Mouse (Mus musculus): ENCODE measurements around the gene Kmt2e. TPM values are rescaled to one million over a fixed set of nuclear protein-coding genes. Genes with fewer than 3 reads are reported as not detected.

The Kmt2e gene
- total and polyA plus RNA-seq, 3 experiments = 16.2 to 75.6 (median 29.3) TPM

DNA sequence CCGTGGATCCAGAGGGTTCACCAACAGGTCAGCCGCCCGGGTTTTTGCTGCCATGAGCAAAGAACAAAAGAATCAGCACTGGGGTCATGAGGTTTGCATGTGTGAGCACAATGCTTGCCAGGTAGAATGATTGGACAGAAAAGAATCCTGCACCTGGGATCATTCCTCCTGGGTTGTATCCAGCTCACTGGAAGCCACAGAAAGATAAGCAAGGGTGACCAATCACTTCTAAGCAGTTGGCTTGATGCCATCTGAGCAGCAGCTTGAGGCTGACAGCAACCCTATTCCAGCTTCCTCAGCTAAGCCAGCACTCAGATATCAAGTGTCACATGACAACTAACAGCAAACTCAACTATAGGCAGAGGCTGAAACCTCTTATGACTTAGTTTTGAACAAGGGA, 84.4 kb downstream of the Kmt2e start (continued):
- no peak for TF ChIP-seq USF2 (IDR thresholded peaks at IDR 0.05; ENCODE audit: borderline replicate concordance in 1 of 2, insufficient read depth in 1 of 2, low read depth in 1 of 2, low read length in 2 of 2)

DNA sequence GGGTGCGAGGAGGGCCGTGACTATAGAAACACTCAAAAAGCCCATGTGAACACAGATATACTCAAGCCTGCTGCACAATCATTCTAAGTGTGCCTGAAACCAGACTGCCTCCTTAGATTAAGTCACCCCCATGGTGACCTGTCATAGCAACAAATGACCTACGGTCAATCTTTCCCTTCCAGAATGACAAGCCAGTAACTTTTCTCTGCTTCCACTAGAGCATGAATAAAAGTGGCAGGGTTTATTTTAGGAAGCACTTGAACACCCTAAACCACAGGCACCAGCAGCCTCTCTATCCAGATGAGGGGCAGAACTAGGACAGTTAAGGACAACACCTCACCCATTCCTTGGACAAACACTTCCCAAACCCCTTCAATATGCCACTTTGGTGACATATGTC, 85.4 kb downstream of the Kmt2e start:
- peaks cover 2 to 12% of the 10 kb centered on the region in 2 experiments; a peak in 3 of 4 replicates for H3K36me3 ChIP-seq (ENCODE audit: control insufficient read depth in 1 of 2, insufficient read depth in 2 of 2, low read length in 2 of 2)

DNA sequence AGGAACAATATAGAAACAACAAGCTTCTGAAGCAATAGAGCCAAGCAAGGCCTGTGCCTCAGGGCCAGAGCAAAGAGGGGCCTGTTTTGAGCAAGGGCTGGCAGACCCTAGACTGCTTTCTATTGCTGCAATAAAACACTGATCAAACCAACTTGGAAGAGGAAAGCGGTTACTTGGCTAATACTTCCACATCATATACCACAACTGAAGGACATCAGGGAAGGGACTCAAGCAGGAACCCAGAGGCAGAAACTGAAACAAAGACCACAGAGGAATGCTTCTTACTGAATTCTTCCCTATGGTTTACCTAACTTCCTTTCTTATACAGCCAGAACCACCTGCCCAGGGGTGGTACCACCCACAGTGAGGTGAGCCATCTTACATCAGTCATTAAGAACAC, 87.4 kb downstream of the Kmt2e start:
- Histone ChIP-seq H3K4me3 (ENCODE audit: control insufficient read depth in 1 of 2, insufficient read depth in 1 of 2, low read depth in 2 of 2, low read length in 2 of 2) (no peak overlapping the region), H3K27me3 (ENCODE audit: control insufficient read depth in 1 of 2, insufficient read depth in 2 of 2, low read length in 2 of 2) (no peaks in the 10 kb centered on the region), H3K79me2 (ENCODE audit: control insufficient read depth, insufficient read depth, low read length, poor library complexity) (no peaks in the 10 kb centered on the region), H3K36me3 (ENCODE audit: control insufficient read depth in 1 of 2, insufficient read depth in 2 of 2, low read length in 2 of 2) (peaks cover 3 to 12% of the 10 kb centered on the region in 2 experiments), H3K27ac (ENCODE audit: control insufficient read depth, low read depth, low read length) (no peak overlapping the region), H3K4me1 (ENCODE audit: control insufficient read depth in 1 of 2, insufficient read depth in 2 of 2, low read length in 2 of 2) (peaks cover 3 to 13% of the 10 kb centered on the region in 2 experiments), H3K9me3 (replicated peaks; ENCODE audit: insufficient read depth, low read length) (no peaks in the 10 kb centered on the region), H3K9ac (ENCODE audit: control insufficient read depth, low read depth, low read length, poor library complexity, severe bottlenecking) (no peak overlapping the region)
- TF ChIP-seq UBTF (IDR thresholded peaks at IDR 0.05; ENCODE audit: borderline replicate concordance, insufficient read depth, low read depth, low read length) = no peak
- TF ChIP-seq ZC3H11A (IDR thresholded peaks at IDR 0.05; ENCODE audit: low read depth, low read length) = no peak
- no peak for TF ChIP-seq EP300 (IDR thresholded peaks at IDR 0.05; ENCODE audit: low read depth in 1 of 2, low read length in 2 of 2)
- no peak for TF ChIP-seq MAX (IDR thresholded peaks at IDR 0.05; ENCODE audit: low read length)
- no peak for TF ChIP-seq USF2 (IDR thresholded peaks at IDR 0.05; ENCODE audit: borderline replicate concordance in 1 of 2, insufficient read depth in 1 of 2, low read depth in 1 of 2, low read length in 2 of 2)
- TF ChIP-seq USF1 (IDR thresholded peaks at IDR 0.05; ENCODE audit: low read depth, low read length) = no peak
- no peak for TF ChIP-seq TCF12 (IDR thresholded peaks at IDR 0.05; ENCODE audit: low read depth, low read length)
- TF ChIP-seq ELF1 (IDR thresholded peaks at IDR 0.05; ENCODE audit: low read depth, low read length) = no peak
- no peak for TF ChIP-seq MXI1 (IDR thresholded peaks at IDR 0.05; ENCODE audit: low read depth, low read length)
- TF ChIP-seq MYB (IDR thresholded peaks at IDR 0.05; ENCODE audit: low read depth, low read length) = no peak
- no peak for TF ChIP-seq HCFC1 (IDR thresholded peaks at IDR 0.05; ENCODE audit: low read depth, low read length)
- TF ChIP-seq POLR2AphosphoS2 (IDR thresholded peaks at IDR 0.05; ENCODE audit: low read length) = no peak
- no peak for TF ChIP-seq GATA1 (IDR thresholded peaks at IDR 0.05; ENCODE audit: low read depth, low read length)
- DNase-seq (ENCODE audit: low read depth, low spot score) = no peak

More for the DNA sequence above, 85.4 kb downstream of the Kmt2e start:
- Histone ChIP-seq H3K4me1 (ENCODE audit: control insufficient read depth in 1 of 2, insufficient read depth in 2 of 2, low read length in 2 of 2) (peaks cover 3 to 13% of the 10 kb centered on the region in 2 experiments), H3K9ac (ENCODE audit: control insufficient read depth, low read depth, low read length, poor library complexity, severe bottlenecking) (no peak overlapping the region), H3K79me2 (ENCODE audit: control insufficient read depth, insufficient read depth, low read length, poor library complexity) (no peaks in the 10 kb centered on the region), H3K4me3 (ENCODE audit: control insufficient read depth in 1 of 2, insufficient read depth in 1 of 2, low read depth in 2 of 2, low read length in 2 of 2) (no peak overlapping the region), H3K27me3 (ENCODE audit: control insufficient read depth in 1 of 2, insufficient read depth in 2 of 2, low read length in 2 of 2) (no peaks in the 10 kb centered on the region), H3K9me3 (replicated peaks; ENCODE audit: insufficient read depth, low read length) (no peaks in the 10 kb centered on the region), H3K27ac (ENCODE audit: control insufficient read depth, low read depth, low read length) (no peak overlapping the region)
- TF ChIP-seq ZKSCAN1 (IDR thresholded peaks at IDR 0.05; ENCODE audit: low read depth, low read length) = no peak
- no peak for TF ChIP-seq MXI1 (IDR thresholded peaks at IDR 0.05; ENCODE audit: low read depth, low read length)
- TF ChIP-seq USF1 (IDR thresholded peaks at IDR 0.05; ENCODE audit: low read depth, low read length) = no peak
- no peak for TF ChIP-seq ZMIZ1 (IDR thresholded peaks at IDR 0.05; ENCODE audit: low read depth, low read length)
- no peak for TF ChIP-seq CTCF (IDR thresholded peaks at IDR 0.05 in 2 of 3, conservative IDR thresholded peaks at IDR 0.05 in 1 of 3; ENCODE audit: control insufficient read depth in 1 of 3, insufficient read depth in 1 of 3, low read depth in 2 of 3, low read length in 3 of 3, poor library complexity in 1 of 3, severe bottlenecking in 1 of 3)
- no peak for TF ChIP-seq ETS1 (IDR thresholded peaks at IDR 0.05; ENCODE audit: low read depth, low read length)
- TF ChIP-seq JUND (IDR thresholded peaks at IDR 0.05; ENCODE audit: low read depth, low read length) = no peak
- TF ChIP-seq MEF2A (IDR thresholded peaks at IDR 0.05; ENCODE audit: extremely low read depth, insufficient replicate concordance, low read depth, low read length, poor library complexity, severe bottlenecking) = no peak
- TF ChIP-seq EP300 (IDR thresholded peaks at IDR 0.05; ENCODE audit: low read depth in 1 of 2, low read length in 2 of 2) = no peak
- TF ChIP-seq NRF1 (IDR thresholded peaks at IDR 0.05; ENCODE audit: insufficient read depth, low read depth, low read length, poor library complexity, severe bottlenecking) = no peak
- TF ChIP-seq SMC3 (IDR thresholded peaks at IDR 0.05; ENCODE audit: low read depth, low read length) = no peak
- TF ChIP-seq KAT2A (conservative IDR thresholded peaks at IDR 0.05; ENCODE audit: low read depth, low read length) = no peak
- no peak for TF ChIP-seq CHD2 (IDR thresholded peaks at IDR 0.05; ENCODE audit: low read length)
- TF ChIP-seq USF2 (IDR thresholded peaks at IDR 0.05; ENCODE audit: borderline replicate concordance in 1 of 2, insufficient read depth in 1 of 2, low read depth in 1 of 2, low read length in 2 of 2) = no peak
- no peak for DNase-seq (ENCODE audit: low read depth, low spot score)
